Mouse (Mus musculus) ES-Bruce4 (cell line): ENCODE data around the gene Hcrt. TPM values are rescaled to one million over a fixed set of nuclear protein-coding genes. Genes with fewer than 3 reads are reported as not detected.
A peak's percentile ranks its signal among the peaks of the same experiment; 100 is the strongest.

ENCODE experiments used
- H3K27ac ChIP-seq: 2 replicates; pipeline ENCODE4 v1.5.1; 2012; ENCODE audit warnings: low read length, inconsistent platforms; ENCODE audit not compliant: insufficient read depth
- H3K27me3 ChIP-seq: 2 replicates; pipeline ENCODE4 v1.6.1; 2012; ENCODE audit warnings: mild to moderate bottlenecking, low read length, inconsistent platforms; ENCODE audit not compliant: control insufficient read depth, poor library complexity, insufficient read depth, severe bottlenecking
- H3K36me3 ChIP-seq: 2 replicates; pipeline ENCODE4 v1.6.1; 2012; ENCODE audit warnings: inconsistent platforms, mild to moderate bottlenecking, low read length, moderate library complexity; ENCODE audit not compliant: control insufficient read depth, poor library complexity, insufficient read depth, severe bottlenecking
- H3K4me1 ChIP-seq: one replicate; pipeline ENCODE4 v1.8.1; 2011; ENCODE audit warnings: low read length; ENCODE audit not compliant: control insufficient read depth, insufficient read depth
- H3K4me3 ChIP-seq: 2 replicates; pipeline ENCODE4 v1.5.1; 2011; ENCODE audit warnings: low read depth, mild to moderate bottlenecking, low read length
- H3K9ac ChIP-seq: 2 replicates; pipeline ENCODE4 v1.6.1; 2012; ENCODE audit warnings: low read depth, mild to moderate bottlenecking, inconsistent platforms; ENCODE audit not compliant: poor library complexity, severe bottlenecking
- H3K9me3 ChIP-seq: replicated peaks from 2 replicates; pipeline ENCODE4 v1.6.1; 2012; ENCODE audit warnings: mild to moderate bottlenecking, low read length, inconsistent platforms; ENCODE audit not compliant: control insufficient read depth, poor library complexity, insufficient read depth, severe bottlenecking
- CTCF ChIP-seq: IDR thresholded peaks from one replicate; pipeline ENCODE4 v1.8.1; 2011; ENCODE audit warnings: low read depth, low read length
- EP300 ChIP-seq: IDR thresholded peaks from 2 replicates; pipeline ENCODE4 v1.6.1; 2011; ENCODE audit warnings: low read depth, low read length; ENCODE audit not compliant: insufficient read depth
- POLR2A ChIP-seq: IDR thresholded peaks from one replicate; pipeline ENCODE4 v1.8.1; 2011; ENCODE audit warnings: low read length; ENCODE audit not compliant: insufficient read depth
- polyA plus RNA-seq: library from polyadenylated mRNA; stranded (reverse); fragments of >200 nt; gene quantifications from 2 replicates; pipeline ENCODE4 v1.2.4, GENCODE M21; 2011; ENCODE audit warnings: low read depth; ENCODE audit not compliant: missing spikeins, insufficient read depth, insufficient read length

Hcrt gene
- polyA plus RNA-seq, 1 experiment: not detected

DNA sequence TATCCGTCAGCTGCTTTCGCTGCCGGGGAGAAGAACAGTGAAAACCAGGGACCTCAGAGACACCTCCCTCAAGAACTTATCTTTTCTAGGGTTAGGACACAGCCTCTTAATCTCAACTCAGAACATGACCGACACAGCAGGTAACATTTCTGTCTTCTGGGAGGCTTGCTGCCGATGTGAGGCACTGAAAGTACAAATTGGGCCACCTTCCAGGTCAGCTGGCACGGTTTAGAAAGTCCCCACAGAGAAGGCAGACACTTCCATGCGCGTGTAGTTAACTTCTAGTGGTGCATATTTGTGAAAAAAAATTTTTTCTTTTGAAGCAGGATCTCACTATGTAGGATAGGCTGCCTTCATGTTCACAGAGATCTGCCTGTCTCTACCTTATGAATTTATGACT, 21.6 kb upstream of the Hcrt start:
- Histone ChIP-seq H3K9me3 (no peaks in the 10 kb centered on the region), H3K27me3 (no peaks in the 10 kb centered on the region), H3K4me3 (no peak overlapping the region), H3K4me1 (peaks cover 7% of the 10 kb centered on the region), H3K27ac (no peak overlapping the region), H3K36me3 (no peaks in the 10 kb centered on the region), H3K9ac (no peak overlapping the region)
- TF ChIP-seq EP300 (no peak), POLR2A (no peak), CTCF (no peak)

- peaks cover 7% of the 10 kb centered on the region for H3K4me1 ChIP-seq
- no peak overlapping the region for H3K27ac ChIP-seq
- H3K4me3 ChIP-seq: peak overlapping the region; percentile 63
- H3K9ac ChIP-seq: peak overlapping the region; percentile 6; the same call in 1 of the 2 replicates
- TF ChIP-seq EP300: no peak
- TF ChIP-seq CTCF: no peak
- TF ChIP-seq POLR2A: no peak
- H3K9me3 ChIP-seq: no peaks in the 10 kb centered on the region
- H3K36me3 ChIP-seq: no peaks in the 10 kb centered on the region
- no peaks in the 10 kb centered on the region for H3K27me3 ChIP-seq
Observed at GRCm38 (mm10) chr11:100782568-100782967, 19.8 kb upstream of the Hcrt start.

DNA sequence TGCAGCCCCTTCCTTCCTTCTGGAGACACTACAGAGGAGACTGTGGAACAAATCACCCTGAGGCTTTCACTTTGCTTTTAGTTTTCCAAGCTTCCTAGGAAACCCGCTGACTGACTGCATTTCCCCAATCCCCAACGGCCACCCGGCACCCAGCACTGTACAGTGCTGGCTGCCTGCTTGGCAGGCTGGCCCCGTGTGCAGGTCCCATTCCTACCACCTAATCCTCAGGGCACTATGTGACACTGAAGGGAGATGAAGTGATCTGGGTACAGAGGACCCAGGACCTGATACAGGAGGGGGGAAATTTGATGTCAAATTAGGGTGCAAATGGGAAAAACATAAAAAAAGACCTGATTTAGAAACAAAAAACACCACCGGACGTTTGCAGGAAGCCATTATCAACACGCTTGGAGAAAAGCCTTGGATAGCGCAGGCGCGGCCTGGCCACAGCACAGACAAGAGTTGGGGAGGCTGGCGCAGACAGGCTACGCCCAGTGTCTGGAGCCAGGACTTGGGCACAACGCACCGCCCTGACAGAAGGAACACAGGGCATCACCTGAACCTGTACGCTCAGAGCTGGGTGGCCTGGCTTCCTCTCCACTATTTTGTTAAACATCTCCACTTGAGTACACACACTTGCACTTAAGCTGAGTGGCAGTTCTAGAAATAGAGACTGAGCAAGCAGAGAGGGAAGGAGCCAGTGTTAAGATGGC, 19.2 kb upstream of the Hcrt start:
- Histone ChIP-seq H3K27me3 (no peaks in the 10 kb centered on the region), H3K9ac (peak overlapping the region; percentile 6), H3K36me3 (no peaks in the 10 kb centered on the region), H3K4me1 (peaks cover 7% of the 10 kb centered on the region), H3K4me3 (peak overlapping the region; percentile 63), H3K27ac (peak overlapping the region; percentile 18; the same call in 1 of the 2 replicates), H3K9me3 (no peaks in the 10 kb centered on the region)
- no peak for TF ChIP-seq EP300
- no peak for TF ChIP-seq CTCF
- no peak for TF ChIP-seq POLR2A

DNA sequence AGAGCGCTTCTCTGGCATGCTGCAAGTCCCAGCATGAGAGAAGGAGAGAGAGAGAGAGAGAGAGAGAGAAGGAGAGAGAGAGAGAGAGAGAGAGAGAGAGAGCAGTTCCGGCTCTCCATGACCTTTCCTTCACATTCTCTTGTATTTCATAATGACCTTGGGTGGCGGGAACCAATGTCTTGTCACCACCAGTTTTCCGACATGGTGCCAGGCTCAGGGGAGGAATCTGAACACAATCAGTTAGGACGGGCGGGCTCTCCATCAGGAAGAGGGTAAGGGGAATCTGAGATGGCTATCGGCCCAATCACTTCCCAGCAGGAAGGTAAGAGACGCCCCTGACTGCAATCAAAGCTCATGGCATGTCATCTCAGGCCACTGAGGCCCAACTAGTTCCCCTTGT, 17.5 kb upstream of the Hcrt start:
- H3K9ac ChIP-seq: no peak overlapping the region

DNA sequence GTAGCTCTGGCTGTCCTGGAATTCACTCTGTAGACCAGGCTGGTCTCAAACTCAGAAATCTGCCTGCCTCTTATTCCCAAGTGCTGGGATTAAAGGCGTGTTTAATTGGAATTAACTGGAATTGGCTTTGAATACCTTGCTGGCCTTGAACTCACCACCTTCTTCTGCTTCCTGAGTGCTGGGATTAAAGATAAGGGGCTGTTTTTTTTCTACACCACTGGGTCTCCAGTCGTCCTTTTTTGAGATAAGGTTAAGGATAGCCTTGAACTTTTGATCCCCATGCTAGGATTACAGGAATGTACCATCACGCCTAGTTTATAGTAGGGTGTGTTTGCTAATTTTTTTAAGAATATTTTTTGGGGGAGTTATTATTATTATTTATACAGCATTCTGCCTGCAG, 15.3 kb upstream of the Hcrt start:
- Histone ChIP-seq H3K27me3 (no peaks in the 10 kb centered on the region), H3K27ac (no peak overlapping the region), H3K4me3 (no peak overlapping the region), H3K9me3 (no peaks in the 10 kb centered on the region), H3K36me3 (no peaks in the 10 kb centered on the region), H3K9ac (no peak overlapping the region), H3K4me1 (peaks cover 2% of the 10 kb centered on the region)
- no peak for TF ChIP-seq CTCF
- TF ChIP-seq EP300: no peak
- no peak for TF ChIP-seq POLR2A

More for the DNA sequence above, 17.5 kb upstream of the Hcrt start:
- Histone ChIP-seq H3K27me3 (no peaks in the 10 kb centered on the region), H3K36me3 (no peaks in the 10 kb centered on the region), H3K9me3 (no peaks in the 10 kb centered on the region), H3K4me3 (no peak overlapping the region), H3K27ac (no peak overlapping the region), H3K4me1 (peaks cover 7% of the 10 kb centered on the region)
- TF ChIP-seq EP300 (no peak), POLR2A (no peak), CTCF (no peak)

GRCm38 (mm10) chr11:100775921-100776320, 13.2 kb upstream of the Hcrt start:
- Histone ChIP-seq H3K9me3 (no peaks in the 10 kb centered on the region), H3K9ac (no peak overlapping the region), H3K36me3 (no peaks in the 10 kb centered on the region), H3K4me3 (no peak overlapping the region), H3K4me1 (no peaks in the 10 kb centered on the region), H3K27ac (no peak overlapping the region), H3K27me3 (no peaks in the 10 kb centered on the region)
- no peak for TF ChIP-seq POLR2A
- no peak for TF ChIP-seq EP300
- TF ChIP-seq CTCF: no peak
